Comparison of ENCODE assay signal across 7 mouse cellular contexts in genomic region chr5:148342061-148342741, GRCm38 (mm10). TPM values are rescaled to one million over a fixed set of nuclear protein-coding genes. Genes with fewer than 3 reads are reported as not detected.
DNase-seq lines count a peak whose midpoint lies in the region; ATAC-seq and TF ChIP-seq lines count a peak whose summit lies in the region.

No protein-coding gene starts in this region.

- H3K79me2 ChIP-seq in myocyte (ENCODE audit: control insufficient read depth, insufficient read depth) = peaks cover 4% of the 10 kb centered on the region

- H3K9ac ChIP-seq in ES-E14 (ENCODE audit: insufficient read depth, low read depth, low read length, poor library complexity, severe bottlenecking) = peak overlapping the region; percentile 25; the same call in 1 of the 2 replicates
- no peak overlapping the region for H3K9ac ChIP-seq in liver, embryonic 12.5 days

- TF ChIP-seq CTCF in brain, embryonic 14.5 days (IDR thresholded peaks at IDR 0.05; ENCODE audit: borderline replicate concordance, extremely low read depth, insufficient read depth, insufficient read length) = no peak

- H3K4me3 ChIP-seq in ES-E14 (ENCODE audit: insufficient read depth in 1 of 2, low read depth in 1 of 2, low read length in 2 of 2, poor library complexity in 1 of 2, severe bottlenecking in 1 of 2) (peak overlapping the region in 1 of 2 experiments; percentile 48; a peak in 1 of 4 replicates), myocyte (no peak overlapping the region)
- H3K4me3 ChIP-seq in liver, embryonic 12.5 days = no peak overlapping the region

- no peak overlapping the region; the same call in 1 of the 2 replicates for H3K27ac ChIP-seq in ES-E14 (ENCODE audit: insufficient read depth, low read depth, low read length, poor library complexity, severe bottlenecking)
- H3K27ac ChIP-seq in liver, embryonic 12.5 days = peak overlapping the region; percentile 49; the same call in 1 of the 2 replicates

- peak; percentile 71 for ATAC-seq in liver, embryonic 12.5 days

- peaks cover 21% of the 10 kb centered on the region; the same call in 1 of the 2 replicates for H3K36me3 ChIP-seq in ES-E14 (ENCODE audit: control insufficient read depth, insufficient read depth, low read length, poor library complexity, severe bottlenecking)
- H3K36me3 ChIP-seq in liver, embryonic 12.5 days = peaks cover 97% of the 10 kb centered on the region
- H3K36me3 ChIP-seq in myocyte (ENCODE audit: control insufficient read depth, insufficient read depth) = peaks cover 58% of the 10 kb centered on the region

- no peak overlapping the region for H3ac ChIP-seq in myocyte (ENCODE audit: control insufficient read depth, insufficient read length)

- H3K4me2 ChIP-seq in liver, embryonic 12.5 days = peak overlapping the region; percentile 13; the same call in 1 of the 2 replicates
- H3K4me2 ChIP-seq in myocyte (ENCODE audit: low read depth) = peak overlapping the region; percentile 39

- no peak for TF ChIP-seq POLR2A in brain, embryonic 14.5 days (IDR thresholded peaks at IDR 0.05; ENCODE audit: borderline replicate concordance, extremely low read depth, insufficient read depth, insufficient read length, poor library complexity, severe bottlenecking)
- peak; percentile 10 for TF ChIP-seq POLR2A in myocyte (IDR thresholded peaks at IDR 0.05; ENCODE audit: insufficient read length, low read depth)

- DNase-seq in ES-E14 (ENCODE audit: low read depth, low spot score) = no peak
- peak; percentile 69 for DNase-seq in brain, embryonic 14.5 days (ENCODE audit: low read depth)
- DNase-seq in heart, adult 8-10 months (ENCODE audit: low spot score) = peak; percentile 85
- peak; percentile 28 for DNase-seq in kidney, adult 18-20 months
- no peak for DNase-seq in gastrocnemius, adult 8-10 months (ENCODE audit: low spot score in 2 of 2)

- WGBS in liver, embryonic 12.5 days (ENCODE audit: insufficient replicate concordance) = 39% methylated on average over 26 of the region's 26 CpGs

- no peaks in the 10 kb centered on the region for H3K27me3 ChIP-seq in liver, embryonic 12.5 days (replicated peaks)
- no peaks in the 10 kb centered on the region for H3K27me3 ChIP-seq in myocyte (ENCODE audit: control insufficient read depth, insufficient read depth, insufficient read length)

- H3K4me1 ChIP-seq in ES-E14 (ENCODE audit: control insufficient read depth in 2 of 2, insufficient read depth in 2 of 2, low read length in 2 of 2, poor library complexity in 1 of 2) = peaks cover 0 to 10% of the 10 kb centered on the region in 2 experiments; a peak in 1 of 4 replicates
- H3K4me1 ChIP-seq in liver, embryonic 12.5 days = 0 out of 2 replicates have a peak, but pooled peaks cover 3% of the 10 kb centered on the region

- in situ Hi-C loops in ES-E14 (cut with MboI; ENCODE audit: low sequenced_read_pairs in 2 of 2, unreplicated experiment in 2 of 2) = no loop called here

- H3K9me3 ChIP-seq in ES-E14 (ENCODE audit: control insufficient read depth, insufficient read depth, low read depth, low read length) = no peaks in the 10 kb centered on the region
- H3K9me3 ChIP-seq in liver, embryonic 12.5 days (replicated peaks) = no peaks in the 10 kb centered on the region

TF ChIP-seq in ES-E14, 5 proteins besides CTCF, POLR2A, EP300 and RAD21:
- TF ChIP-seq ZC3H11A (IDR thresholded peaks at IDR 0.05; ENCODE audit: borderline replicate concordance, low read depth, low read length) = no peak
- no peak for TF ChIP-seq CHD2 (IDR thresholded peaks at IDR 0.05; ENCODE audit: low read depth, low read length)
- TF ChIP-seq HCFC1 (IDR thresholded peaks at IDR 0.05; ENCODE audit: borderline replicate concordance, insufficient read depth, low read length) = no peak

TF ChIP-seq in myocyte, 11 proteins besides CTCF, POLR2A, EP300 and RAD21:
- TF ChIP-seq POLR2AphosphoS2 (IDR thresholded peaks at IDR 0.05; ENCODE audit: insufficient read length, low read depth) (no peak), MYOD1 (IDR thresholded peaks at IDR 0.05; ENCODE audit: control insufficient read depth in 1 of 3, insufficient read length in 2 of 3, low read depth in 2 of 3) (no peak), MYOG (IDR thresholded peaks at IDR 0.05; ENCODE audit: control insufficient read depth in 1 of 3, insufficient read depth in 1 of 3, insufficient read length in 2 of 3, low read depth in 2 of 3) (no peak), MAX (IDR thresholded peaks at IDR 0.05; ENCODE audit: low read depth) (no peak), E2F4 (IDR thresholded peaks at IDR 0.05; ENCODE audit: insufficient read depth) (no peak), USF1 (IDR thresholded peaks at IDR 0.05; ENCODE audit: low read depth) (no peak), CEBPB (IDR thresholded peaks at IDR 0.05; ENCODE audit: insufficient read depth, poor library complexity, severe bottlenecking) (no peak), TCF3 (IDR thresholded peaks at IDR 0.05; ENCODE audit: insufficient read length, low read depth) (no peak), REST (IDR thresholded peaks at IDR 0.05; ENCODE audit: insufficient read depth, insufficient read length) (no peak), SRF (IDR thresholded peaks at IDR 0.05; ENCODE audit: control insufficient read depth, insufficient read length, low read depth) (no peak), TCF12 (IDR thresholded peaks at IDR 0.05; ENCODE audit: insufficient read depth, poor library complexity, severe bottlenecking) (no peak)

RNA-seq across cellular contexts. Expression of gene Slc7a1, which starts 57.5 kb away (rescaled TPM):
- 104 and 151 TPM in 2 replicates for total RNA-seq in ES-E14 (2012; rRNA removed)
- 11.5 and 24.3 TPM in 2 replicates for polyA plus RNA-seq in brain, embryonic 14.5 days (2012; rRNA removed)
- total RNA-seq in heart, adult 8-10 months (2022) = 10 to 100 TPM in 3 of 4 experiments, 1 to 10 TPM in 1; 9.3 to 13.4 (median 10.9) TPM
- polyA plus RNA-seq in liver, embryonic 12.5 days (2016; fragmentation: Nextera tagmentation; extraction: Ambion mirVana) = 28.8 and 30.2 TPM in 2 replicates
- 51.4 TPM for polyA plus RNA-seq in myocyte (2012; fragmentation: generic; extraction: Trizol)
- 1 to 10 TPM; 1.5 to 3.5 (median 1.9) TPM for total RNA-seq in gastrocnemius, adult 8-10 months (2022)

Comparison
In these comparisons a context has a peak if more than half of its experiments do, and no peak if none do; other contexts are left out.
1. DNase-seq: peak in brain, embryonic 14.5 days (single experiment), heart, adult 8-10 months (single experiment) and kidney, adult 18-20 months (single experiment); none in ES-E14 (single experiment) and gastrocnemius, adult 8-10 months (0 of 2).